Mouse (Mus musculus) cerebellum, adult 11-12 months (tissue): ENCODE results near the gene Zfp280b.
"Not testable (repeated sequence)": the region's sequence is repeated elsewhere in the genome, so short reads cannot be mapped to it uniquely, and the experiment has no call there.

Source experiments
- DNase-seq: peaks from one replicate; pipeline ENCODE4 v3.0.0; 2022

Gene Zfp280b

DNA sequence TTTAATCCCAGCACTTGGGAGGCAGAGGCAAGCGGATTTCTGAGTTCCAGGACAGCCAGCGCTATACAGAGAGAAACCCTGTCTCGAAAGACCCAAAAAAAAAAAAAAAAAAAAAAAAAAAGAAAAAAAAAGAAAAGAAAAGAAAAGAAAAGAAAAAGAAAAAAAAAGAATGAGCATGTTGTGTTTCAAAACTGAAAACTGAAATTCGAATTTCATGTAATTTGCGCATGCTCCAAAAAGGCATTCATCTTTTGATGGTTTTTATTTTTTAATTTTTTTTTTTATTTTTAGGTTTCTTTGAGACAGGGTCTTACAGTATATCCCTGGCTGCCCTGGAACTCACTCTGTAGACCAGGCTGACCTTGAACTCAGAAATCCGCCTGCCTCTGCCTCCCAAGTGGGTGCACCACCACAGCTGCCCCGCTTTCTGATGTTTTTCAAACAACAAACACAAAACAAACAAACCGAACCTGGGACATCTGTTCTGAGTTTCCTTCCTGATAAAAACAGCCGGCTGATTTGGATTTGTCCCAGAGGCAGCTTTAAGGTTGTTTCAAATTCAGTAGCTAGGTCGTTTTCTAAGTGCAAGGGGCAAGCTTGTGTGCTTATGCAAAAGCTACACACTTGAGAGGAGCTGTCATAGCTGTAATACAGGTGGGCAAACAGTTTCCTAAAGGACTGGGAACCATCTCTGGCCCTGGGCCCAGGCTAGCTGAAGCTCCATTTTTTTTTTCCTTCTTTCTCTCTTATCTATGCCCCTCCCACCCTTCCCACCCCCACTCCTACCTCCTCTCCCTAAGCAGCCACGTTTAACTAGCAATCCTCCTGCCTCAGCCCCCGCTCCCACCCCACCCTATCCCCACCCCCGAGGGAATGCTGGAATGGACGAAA is 694 bp upstream of the Zfp280b start:
- DNase-seq: peak; percentile 61

DNA sequence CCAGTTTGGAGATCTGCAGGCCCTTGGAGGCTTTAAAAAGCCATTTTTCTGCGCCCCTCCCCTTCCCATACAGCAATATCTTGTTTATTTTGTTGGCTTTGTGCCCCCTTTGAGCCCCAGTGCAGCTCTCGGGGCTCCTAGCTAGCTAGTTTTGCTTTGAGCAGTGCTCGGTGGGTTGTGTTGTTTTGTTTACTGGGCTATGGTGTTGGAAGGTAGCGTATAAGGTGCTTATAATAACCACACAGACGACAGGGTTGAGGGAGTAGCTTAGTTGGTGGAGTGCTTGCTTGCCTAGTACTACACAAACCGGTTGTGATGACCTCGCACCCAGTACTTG is 637 bp downstream of the Zfp280b start:
- DNase-seq: no peak

DNA sequence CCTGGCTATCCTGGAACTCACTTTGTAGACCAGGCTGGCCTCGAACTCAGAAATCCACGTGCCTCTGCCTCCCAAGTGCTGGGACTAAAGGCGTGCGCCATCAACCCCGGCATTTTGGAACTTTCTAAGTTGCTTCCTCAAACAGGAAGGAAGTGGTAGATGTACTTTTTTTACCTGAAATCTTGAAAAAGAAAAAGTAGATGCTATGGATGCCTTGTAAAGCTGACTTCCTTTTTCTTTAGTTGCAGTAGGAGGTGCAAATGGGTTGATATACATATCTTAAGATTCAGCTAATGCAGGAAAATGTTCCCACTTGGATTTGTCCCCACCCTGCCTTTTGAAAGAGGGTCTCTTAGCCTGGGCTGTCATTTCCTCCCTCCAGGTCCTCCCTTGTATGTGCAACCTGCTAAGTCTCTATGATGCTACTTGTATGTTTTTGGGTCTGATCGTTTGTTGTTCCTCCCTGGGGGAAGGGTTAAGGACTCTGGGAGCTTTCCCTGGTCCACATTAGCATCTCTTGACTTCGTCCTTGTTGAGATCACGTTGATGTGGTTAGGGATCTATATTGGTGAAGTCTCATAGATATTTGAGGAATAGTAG is 1.7 kb downstream of the Zfp280b start:
- no peak for DNase-seq

DNA sequence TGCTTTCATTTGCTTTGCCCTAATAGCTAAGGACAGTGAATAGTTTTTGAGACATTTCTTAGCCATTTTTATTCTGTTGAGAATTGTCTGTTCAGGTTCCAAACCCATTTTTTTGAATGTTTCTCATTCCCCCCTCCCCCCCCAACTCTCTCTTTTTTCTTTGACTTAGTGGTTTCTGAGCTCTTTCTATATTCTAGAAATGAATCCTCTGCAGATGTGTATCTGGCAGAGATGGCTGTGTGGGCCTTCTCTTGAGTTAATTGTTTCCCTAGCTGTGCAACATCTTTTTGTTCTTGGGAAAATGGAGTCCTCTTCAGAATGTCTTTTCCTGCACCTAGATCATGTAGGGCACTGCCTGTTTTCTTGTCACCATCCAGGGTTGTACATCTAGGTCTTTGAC is 2.8 kb downstream of the Zfp280b start:
- DNase-seq: no peak

DNA sequence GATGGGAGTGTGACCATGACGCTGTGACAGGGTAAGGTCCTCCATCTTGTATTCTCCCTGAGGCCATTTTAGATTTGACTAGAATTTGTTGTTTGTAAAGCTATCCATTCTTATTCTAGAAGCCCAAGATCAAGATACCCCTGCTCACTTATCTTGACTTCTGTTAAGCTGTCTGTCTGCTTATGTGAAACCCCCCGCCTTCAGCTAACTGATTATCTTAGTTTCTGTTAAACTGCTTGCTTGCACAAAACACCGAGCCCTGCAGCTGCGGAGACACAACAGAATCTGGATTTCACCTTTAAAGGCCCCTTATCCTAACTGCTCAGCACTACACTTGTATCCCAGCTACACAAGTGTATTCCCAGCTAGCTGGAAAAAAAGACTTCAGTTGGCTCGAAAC is 4.5 kb downstream of the Zfp280b start:
- DNase-seq: no peak

DNA sequence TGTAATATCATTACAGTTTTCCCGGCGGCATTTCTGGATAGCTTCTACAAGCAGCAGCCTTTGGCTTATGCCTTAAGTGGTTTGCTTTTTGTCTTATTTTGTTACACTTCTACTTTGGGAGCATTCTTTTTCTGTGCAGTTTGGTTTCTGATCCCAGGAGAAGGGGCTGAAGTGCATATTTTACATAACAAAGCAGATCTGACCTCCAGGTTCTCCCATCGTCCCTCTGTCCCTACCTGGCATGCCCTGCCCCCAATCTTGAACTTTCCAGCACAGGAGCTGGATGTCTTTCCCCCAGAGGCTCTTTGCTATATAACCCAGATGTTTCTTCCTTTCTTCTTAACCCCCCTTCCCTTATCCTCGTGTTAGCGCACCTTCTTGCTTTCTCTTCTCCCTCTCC is 12.9 kb downstream of the Zfp280b start:
- no peak for DNase-seq

DNA sequence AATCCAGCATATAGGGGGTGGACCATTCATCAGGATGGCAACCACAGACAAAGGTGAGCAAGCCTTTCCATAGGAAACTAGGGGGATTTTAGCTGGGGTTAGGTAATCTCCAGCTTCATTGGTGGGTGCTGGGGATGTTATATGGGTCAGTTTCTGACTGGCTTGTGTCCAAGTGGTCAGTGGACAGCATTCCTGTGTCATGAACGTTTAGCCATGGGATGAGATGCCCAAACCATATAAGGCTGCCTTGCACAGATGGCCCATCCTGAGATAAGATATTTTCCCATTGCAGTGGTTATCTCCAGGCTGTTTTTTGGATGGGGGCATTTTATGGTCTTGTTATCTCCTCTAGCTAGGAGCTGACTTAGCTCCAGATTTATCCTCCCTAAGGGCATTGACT is 14.3 kb downstream of the Zfp280b start:
- DNase-seq: no peak

DNA sequence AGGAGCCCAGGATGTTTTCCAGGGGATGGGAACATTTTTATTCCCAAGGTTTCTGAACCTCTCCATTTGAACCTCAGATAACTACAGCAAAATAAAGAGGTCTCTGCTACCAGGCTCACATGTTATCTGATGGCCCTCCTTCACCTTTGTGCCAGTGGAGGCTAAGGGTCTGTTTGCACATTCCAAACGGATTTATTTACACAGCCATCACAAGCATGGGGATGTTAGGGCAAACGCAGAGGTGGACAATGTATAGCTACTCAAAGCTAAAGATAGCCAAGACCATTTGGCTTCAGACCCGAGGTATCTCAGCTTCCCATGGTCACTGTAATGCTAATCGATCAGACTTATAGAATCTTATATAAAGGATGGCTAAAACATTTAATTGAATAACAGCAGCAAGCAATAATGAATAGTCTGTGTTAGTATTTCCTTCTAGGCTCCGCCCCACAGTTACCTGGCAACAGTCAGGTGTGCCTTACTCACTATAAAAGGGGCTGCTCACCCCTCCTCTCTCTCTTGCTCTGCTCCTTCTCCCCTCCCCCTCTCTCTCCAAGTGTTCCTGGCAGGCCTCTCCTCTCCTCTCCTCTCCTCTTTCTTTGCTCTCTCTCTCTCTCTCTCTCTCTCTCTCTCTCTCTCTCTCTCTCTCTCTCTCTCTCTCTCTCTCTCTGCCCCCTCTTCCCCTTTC is 14.9 kb downstream of the Zfp280b start:
- no peak for DNase-seq

DNA sequence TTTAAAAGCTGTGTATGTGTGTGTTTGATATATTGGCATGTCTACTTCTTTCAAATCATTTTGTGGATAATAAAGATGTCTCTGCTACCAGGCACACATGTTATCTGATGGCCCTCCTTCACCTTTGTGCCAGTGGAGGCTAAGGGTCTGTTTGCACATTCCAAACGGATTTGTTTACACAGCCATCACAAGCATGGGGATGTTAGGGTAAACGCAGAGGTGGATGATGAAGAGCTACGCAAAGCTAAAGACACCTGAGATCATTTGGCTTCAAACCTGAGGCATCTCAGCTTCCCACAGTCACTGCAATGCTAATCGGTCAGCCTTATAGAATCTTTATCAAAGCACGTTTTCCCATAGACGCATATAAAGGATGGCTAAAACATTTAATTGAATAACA is 16.5 kb downstream of the Zfp280b start:
- no peak for DNase-seq

DNA sequence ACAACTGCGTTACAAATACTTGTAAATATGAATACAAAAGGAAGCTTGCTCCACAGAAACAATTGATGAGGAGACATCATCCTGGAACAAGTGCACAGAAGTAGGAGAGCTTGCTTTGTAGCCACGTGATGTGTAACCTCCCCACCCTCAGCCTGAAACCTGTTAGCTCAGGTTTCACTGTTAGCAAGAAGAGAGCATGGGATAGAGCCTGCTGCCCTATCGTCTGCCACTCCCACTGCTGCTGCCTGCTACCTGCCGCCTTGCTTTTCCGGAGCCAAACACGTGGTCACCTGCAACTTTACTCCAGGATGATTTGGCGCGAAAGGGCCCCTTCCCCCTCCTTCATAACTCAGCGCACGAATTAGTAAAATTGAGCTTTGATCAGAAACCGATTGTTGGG is 19.4 kb downstream of the Zfp280b start:
- no peak for DNase-seq

DNA sequence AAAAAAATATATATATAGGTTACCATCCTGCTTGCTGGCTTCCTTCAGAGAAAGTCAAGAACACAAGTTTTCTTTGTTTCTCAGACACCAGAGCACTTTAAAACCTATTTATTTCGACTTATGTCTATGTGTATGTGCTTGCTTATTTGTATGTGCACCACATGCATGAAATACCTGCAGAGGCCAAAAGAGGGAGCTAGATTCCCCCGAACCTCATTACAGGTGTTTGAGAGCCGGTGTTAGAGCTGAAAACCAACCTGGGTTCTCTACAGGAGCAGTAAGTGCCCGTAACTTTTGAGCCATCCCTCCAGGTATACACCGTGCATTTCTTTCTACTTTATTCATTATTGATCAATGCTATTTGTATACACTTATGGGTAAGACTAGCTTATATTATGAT is 30.0 kb downstream of the Zfp280b start:
- DNase-seq: no peak

DNA sequence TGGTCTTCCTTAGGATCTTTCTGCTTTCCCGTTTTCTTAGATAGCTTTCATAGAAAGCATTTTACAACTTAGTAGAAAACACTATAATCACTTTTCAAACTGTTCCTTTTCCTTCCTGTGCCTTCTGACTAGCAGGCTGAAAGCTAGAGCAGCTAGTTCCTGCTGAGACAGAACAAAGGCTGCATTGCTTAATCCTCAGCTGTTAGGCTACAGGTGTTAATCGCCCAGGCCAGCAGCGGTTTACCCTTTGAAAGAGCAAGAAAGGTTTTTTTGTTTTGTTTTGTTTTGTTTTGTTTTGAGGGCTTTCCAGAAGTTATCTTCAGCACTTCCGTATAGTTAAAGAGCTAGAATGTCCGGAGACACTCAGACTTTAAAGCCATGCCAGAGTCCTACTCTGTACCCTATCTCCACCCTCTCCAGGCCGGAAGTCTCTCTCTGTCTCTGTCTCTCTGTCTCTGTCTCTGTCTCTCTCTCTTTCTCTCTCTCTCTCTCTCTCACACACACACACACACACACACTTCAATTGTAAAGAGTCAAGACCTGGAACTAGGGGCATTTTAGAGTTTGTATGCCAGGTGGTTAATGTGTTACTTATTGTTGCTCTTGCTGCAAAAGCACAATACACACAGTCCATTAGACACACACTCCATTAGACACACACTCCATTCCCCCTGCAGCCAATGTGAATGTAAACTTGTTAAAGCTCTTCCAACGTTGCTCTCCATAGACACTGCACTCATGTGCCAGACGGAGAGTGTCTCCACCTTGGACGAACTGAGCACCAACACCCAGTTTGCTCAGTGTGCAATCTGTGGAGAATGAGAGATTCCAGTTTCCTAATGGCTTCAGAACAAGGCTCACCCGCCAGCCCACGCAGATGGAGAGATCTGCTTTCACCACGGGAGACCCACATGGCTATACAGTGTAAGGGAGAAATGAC is 35.5 kb downstream of the Zfp280b start:
- peak; percentile 61 for DNase-seq

DNA sequence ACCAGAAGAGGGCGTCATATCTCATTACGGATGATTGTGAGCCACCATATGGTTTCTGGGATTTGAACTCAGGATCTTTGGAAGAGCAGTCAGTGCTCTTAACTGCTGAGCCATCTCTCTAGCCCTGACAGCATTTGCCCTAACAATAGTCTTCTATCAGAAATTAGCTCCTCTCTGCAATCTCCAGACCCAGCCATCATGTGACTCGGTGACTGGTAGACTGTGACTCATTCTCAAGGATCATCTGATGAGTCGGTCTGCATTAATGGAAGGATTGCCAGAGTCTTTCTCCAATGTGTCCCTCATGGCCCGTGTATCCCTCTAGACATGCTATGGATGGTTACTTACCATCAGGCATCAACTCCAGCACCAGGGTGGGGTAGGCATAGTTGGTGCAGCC is 39.6 kb downstream of the Zfp280b start:
- DNase-seq: not testable (repeated sequence)

DNA sequence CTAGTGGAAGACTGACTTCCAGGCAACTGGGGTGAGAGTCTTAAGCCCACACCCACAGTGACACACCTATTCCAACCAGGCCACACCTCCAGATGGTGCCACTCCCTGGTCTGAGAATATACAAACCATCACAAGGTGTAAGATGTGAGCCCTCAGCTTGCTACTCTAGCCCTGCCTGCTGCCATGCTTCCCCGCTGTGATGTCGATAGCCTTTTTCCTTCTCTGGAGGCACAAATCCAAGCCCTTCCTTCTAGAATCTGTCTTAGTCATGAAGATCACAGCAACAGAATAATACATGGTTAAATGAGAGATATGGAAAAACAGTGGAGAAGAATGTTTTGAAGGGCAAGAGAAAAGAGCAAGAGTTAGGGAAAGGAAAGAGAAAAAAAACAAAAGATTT is 44.6 kb downstream of the Zfp280b start:
- DNase-seq: not testable (repeated sequence)
